Mouse (Mus musculus) liver, embryonic 14.5 days (tissue): ENCODE data around the gene Bcl2l1. TPM values are rescaled to one million over a fixed set of nuclear protein-coding genes. Genes with fewer than 3 reads are reported as not detected.
A peak's percentile ranks its signal among the peaks of the same experiment; 100 is the strongest.

Experiments used
- ATAC-seq: fragments of 200-750 bp; cut with Nextera tagmentation; 2 replicates; pipeline ENCODE4 v1.8.0; 2017; ENCODE audit warnings: moderate number of reproducible peaks, mild to moderate bottlenecking, moderate library complexity; ENCODE audit not compliant: insufficient read depth
- DNase-seq, 3 experiments: peaks; one replicate each; pipeline ENCODE4 v3.0.0-alpha.2; 2012 to 2013; ENCODE audit warnings: low read depth in 3 of 3, low spot score in 3 of 3
- H3K27ac ChIP-seq: fragments of 300-500 bp; sonication (generic); 2 replicates; pipeline ENCODE4 v1.5.1; 2014; ENCODE audit warnings: moderate library complexity, mild to moderate bottlenecking, control low read depth, inconsistent platforms
- H3K27me3 ChIP-seq: fragments of 300-500 bp; sonication (generic); 2 replicates; pipeline ENCODE4 v1.6.1; 2014; ENCODE audit warnings: mild to moderate bottlenecking, low read length, moderate library complexity; ENCODE audit not compliant: control insufficient read depth, insufficient read depth
- H3K36me3 ChIP-seq: fragments of 300-500 bp; sonication (generic); replicated peaks from 2 replicates; pipeline ENCODE4 v1.6.1; 2014; ENCODE audit warnings: low read depth; ENCODE audit not compliant: control insufficient read depth, insufficient read depth
- H3K4me1 ChIP-seq, 2 experiments: fragments of 200-500 bp in 1 of 2; fragments of 300-500 bp in 1 of 2; sonication (generic) in 1 of 2; replicated peaks; 2 replicates each; pipeline ENCODE4 v1.6.1; 2012 to 2014; ENCODE audit warnings: antibody characterized with exemption in 1 of 2, inconsistent platforms in 1 of 2, low read length in 1 of 2; ENCODE audit not compliant: control insufficient read depth in 2 of 2, insufficient read depth in 2 of 2
- H3K4me2 ChIP-seq: fragments of 300-500 bp; sonication (generic); 2 replicates; pipeline ENCODE4 v1.6.1; 2014; ENCODE audit warnings: low read depth, mild to moderate bottlenecking, control low read depth, moderate library complexity
- H3K4me3 ChIP-seq, 2 experiments: fragments of 200-500 bp in 1 of 2; fragments of 300-500 bp in 1 of 2; sonication (generic) in 1 of 2; 2 replicates each; pipeline ENCODE4 v1.5.1; 2012 to 2014; ENCODE audit warnings: low read depth in 2 of 2, low read length in 2 of 2, mild to moderate bottlenecking in 2 of 2, control low read depth in 1 of 2, inconsistent platforms in 1 of 2, moderate library complexity in 1 of 2; ENCODE audit not compliant: insufficient read depth in 1 of 2
- H3K9ac ChIP-seq: fragments of 300-500 bp; sonication (generic); replicated peaks from 2 replicates; pipeline ENCODE4 v1.6.1; 2014; ENCODE audit warnings: mild to moderate bottlenecking, control low read depth, moderate library complexity
- H3K9me3 ChIP-seq: fragments of 300-500 bp; sonication (generic); 2 replicates; pipeline ENCODE4 v1.6.1; 2016; ENCODE audit warnings: low read length, mixed read lengths; ENCODE audit not compliant: control insufficient read depth
- CTCF ChIP-seq: IDR thresholded peaks from 2 replicates; pipeline ENCODE4 v1.5.1; 2016; ENCODE audit warnings: antibody characterized with exemption, low read depth, control low read depth
- EP300 ChIP-seq: IDR thresholded peaks from 2 replicates; pipeline ENCODE4 v1.6.1; 2016; ENCODE audit warnings: antibody characterized with exemption, low read depth
- WGBS: fragments of 180-500 bp; shearing (Covaris S2); extraction: QIAGEN DNeasy Blood & Tissue Kit; methylation state at CpG from one replicate; pipeline ENCODE4 v1.1.7; 2014; ENCODE audit not compliant: insufficient replicate concordance; 5-methylcytosine and 5-hydroxymethylcytosine counted together
- polyA plus RNA-seq, 2 experiments: library from polyadenylated mRNA; depleted of rRNA in 1 of 2; stranded (reverse) in 1 of 2; unstranded in 1 of 2; fragments of >200 nt; fragmentation: Nextera tagmentation in 1 of 2; extraction: Ambion mirVana in 1 of 2; gene quantifications; 2 replicates each; pipeline versions ENCODE4 v1.2.1 to v1.2.3; 2012 to 2014

The Bcl2l1 gene
- polyA plus RNA-seq, 2 experiments = 72.2 to 172 TPM

DNA sequence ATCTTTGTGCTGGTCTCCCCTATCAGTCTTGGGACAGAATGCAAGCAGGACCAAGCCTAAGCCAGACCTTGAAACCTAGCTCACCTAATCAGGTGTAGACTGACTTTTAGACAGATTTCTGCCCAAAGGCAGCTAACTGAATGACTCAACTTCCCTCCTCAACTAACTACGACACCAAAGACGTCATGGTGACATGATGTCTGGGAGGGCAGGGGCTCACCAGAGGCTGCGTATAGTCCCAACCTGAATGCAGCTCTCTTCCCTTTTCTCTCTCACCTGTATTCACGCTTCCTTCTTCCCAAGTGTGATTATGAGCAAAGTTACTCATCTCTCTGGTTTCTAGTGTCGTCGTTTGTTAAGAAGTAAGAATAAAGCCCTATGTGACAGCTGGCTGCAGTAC is 44.0 kb downstream of the Bcl2l1 start:
- peak overlapping the region; percentile 16; the same call in 1 of the 2 replicates for H3K4me2 ChIP-seq
- H3K27ac ChIP-seq = peak overlapping the region; percentile 99
- 70% methylated on average over 6 of the region's 6 CpGs for WGBS
- H3K36me3 ChIP-seq = peaks cover 16% of the 10 kb centered on the region
- DNase-seq (no peak), ATAC-seq (no peak)
- peaks cover 83 to 91% of the 10 kb centered on the region in 2 experiments for H3K4me1 ChIP-seq
- no peak overlapping the region; the same call in 1 of the 2 replicates for H3K9ac ChIP-seq
- TF ChIP-seq CTCF (no peak), EP300 (no peak)
- no peaks in the 10 kb centered on the region for H3K27me3 ChIP-seq
- no peaks in the 10 kb centered on the region for H3K9me3 ChIP-seq
- no peak overlapping the region for H3K4me3 ChIP-seq

- no peak overlapping the region for H3K4me3 ChIP-seq
- H3K9me3 ChIP-seq = no peaks in the 10 kb centered on the region
- 80% methylated on average over 2 of the region's 2 CpGs for WGBS
- DNase-seq = no peak
- no peak overlapping the region; the same call in 1 of the 2 replicates for H3K9ac ChIP-seq
- H3K4me1 ChIP-seq = peaks cover 83 to 91% of the 10 kb centered on the region in 2 experiments
- no peaks in the 10 kb centered on the region for H3K27me3 ChIP-seq
- no peak for ATAC-seq
- TF ChIP-seq EP300 = no peak
- TF ChIP-seq CTCF = no peak
- H3K36me3 ChIP-seq = peaks cover 18% of the 10 kb centered on the region
- peak overlapping the region; percentile 99 for H3K27ac ChIP-seq
- H3K4me2 ChIP-seq = no peak overlapping the region; the same call in 1 of the 2 replicates
Measured at GRCm38 (mm10) chr2:152787136-152787535, 44.4 kb downstream of the Bcl2l1 start.

DNA sequence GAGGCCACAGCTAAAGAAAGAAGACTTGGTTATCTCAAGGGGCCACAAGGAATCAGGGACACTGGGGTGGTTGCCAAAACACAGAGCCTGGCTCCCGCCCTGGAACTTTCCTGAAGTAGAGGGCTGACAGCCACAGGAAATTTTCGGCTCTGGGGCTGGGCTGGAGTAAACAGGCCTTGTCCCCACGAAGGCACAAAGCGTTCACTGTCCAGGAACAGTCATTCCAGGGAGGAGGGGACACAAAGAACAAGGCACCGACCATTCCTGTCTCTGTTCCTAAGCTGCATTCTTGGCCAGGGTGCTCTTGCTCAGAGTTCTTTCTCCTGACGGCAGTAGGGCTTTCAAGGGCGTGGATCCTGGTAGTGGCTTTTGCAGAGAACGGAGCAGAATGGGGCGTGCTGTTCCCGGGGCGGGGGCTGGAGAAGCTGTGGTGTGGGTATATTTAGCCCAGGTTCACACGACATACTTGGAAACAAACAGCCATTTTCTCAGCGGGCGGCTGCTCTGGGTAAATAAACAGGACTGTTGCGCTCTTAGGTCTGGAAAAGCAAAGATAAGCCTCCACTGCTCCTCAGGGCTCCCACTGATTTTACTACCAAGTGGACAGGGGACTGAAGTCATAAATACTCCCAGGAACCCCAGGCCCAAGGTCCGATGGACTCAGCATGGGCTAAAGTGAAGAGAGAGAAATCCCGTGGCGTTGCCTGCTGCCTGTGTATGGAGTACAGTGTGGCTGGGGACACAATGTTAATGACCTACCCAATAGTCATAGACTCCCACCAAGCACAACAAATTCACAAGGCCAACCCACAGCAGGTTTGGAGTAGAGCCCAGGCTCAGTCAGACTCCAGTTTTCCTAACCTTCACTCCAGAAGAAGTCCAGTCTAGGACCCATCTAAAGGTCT is 45.8 kb downstream of the Bcl2l1 start:
- Histone ChIP-seq H3K36me3 (peaks cover 27% of the 10 kb centered on the region), H3K4me2 (peak overlapping the region; percentile 47), H3K4me3 (peak overlapping the region in 1 of 2 experiments; percentile 6; a peak in 2 of 4 replicates), H3K4me1 (peaks cover 70 to 82% of the 10 kb centered on the region in 2 experiments), H3K9ac (peak overlapping the region; percentile 32), H3K9me3 (no peaks in the 10 kb centered on the region), H3K27me3 (no peaks in the 10 kb centered on the region), H3K27ac (peak overlapping the region; percentile 99)
- WGBS = 24% methylated on average over 18 of the region's 18 CpGs
- TF ChIP-seq CTCF (no peak), EP300 (peak; percentile 46; the same call in 1 of the 2 replicates)
- no peak for ATAC-seq
- no peak for DNase-seq

- H3K4me3 ChIP-seq = no peak overlapping the region
- no peak for ATAC-seq
- H3K27me3 ChIP-seq = no peaks in the 10 kb centered on the region
- peaks cover 59 to 71% of the 10 kb centered on the region in 2 experiments for H3K4me1 ChIP-seq
- H3K27ac ChIP-seq = peak overlapping the region; percentile 99
- TF ChIP-seq CTCF (no peak), EP300 (no peak)
- DNase-seq = no peak
- peaks cover 27% of the 10 kb centered on the region for H3K36me3 ChIP-seq
- WGBS = 81% methylated on average over 8 of the region's 8 CpGs
- no peaks in the 10 kb centered on the region for H3K9me3 ChIP-seq
- no peak overlapping the region for H3K4me2 ChIP-seq
- no peak overlapping the region for H3K9ac ChIP-seq
Measured at GRCm38 (mm10) chr2:152784640-152785039, 46.9 kb downstream of the Bcl2l1 start.

- Histone ChIP-seq H3K9ac (no peak overlapping the region), H3K4me3 (no peak overlapping the region), H3K36me3 (peaks cover 27% of the 10 kb centered on the region), H3K27ac (no peak overlapping the region), H3K4me2 (no peak overlapping the region), H3K4me1 (peaks cover 51 to 58% of the 10 kb centered on the region in 2 experiments), H3K9me3 (no peaks in the 10 kb centered on the region), H3K27me3 (no peaks in the 10 kb centered on the region)
- ATAC-seq (no peak), DNase-seq (no peak)
- TF ChIP-seq CTCF (no peak), EP300 (no peak)
- WGBS = 80% methylated on average over 5 of the region's 5 CpGs
Measured at GRCm38 (mm10) chr2:152783241-152783640, 48.3 kb downstream of the Bcl2l1 start.
